Mouse (Mus musculus): ENCODE data around the gene Gm20388. TPM values are rescaled to one million over a fixed set of nuclear protein-coding genes. Genes with fewer than 3 reads are reported as not detected.

The Gm20388 gene
- polyA plus RNA-seq, 1 experiment from 2014 or later: not detected

DNA sequence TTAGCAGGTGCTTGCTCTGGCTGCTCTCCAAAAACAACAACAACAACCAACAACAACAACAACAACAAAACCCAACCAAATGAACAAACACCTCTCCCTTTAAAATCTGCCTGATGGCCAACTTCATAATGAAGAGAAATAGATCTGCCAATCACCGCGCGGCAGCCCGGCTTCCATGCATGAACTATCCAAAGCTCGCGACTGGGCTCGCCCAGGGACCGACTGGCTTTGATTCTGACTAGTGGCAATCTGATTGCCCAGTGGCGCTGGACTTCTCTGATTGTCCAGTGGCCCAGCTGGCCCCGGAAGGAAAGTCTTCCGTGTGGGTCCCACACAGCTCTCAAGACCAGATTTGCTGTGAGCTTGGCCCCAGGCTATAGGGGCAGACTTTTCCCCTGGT, 825.8 kb downstream of the Gm20388 start:
- Histone ChIP-seq H3K27ac (no peak overlapping the region), H3K36me3 (replicated peaks; ENCODE audit: control insufficient read depth, insufficient read depth) (no peaks in the 10 kb centered on the region), H3K27me3 (ENCODE audit: control insufficient read depth, insufficient read depth, low read length) (peaks cover 43% of the 10 kb centered on the region), H3K4me1 (replicated peaks; ENCODE audit: control insufficient read depth, insufficient read depth, low read length) (peaks cover 15% of the 10 kb centered on the region), H3K4me3 (replicated peaks; ENCODE audit: low read length) (peak overlapping the region; percentile 52), H3K9me3 (ENCODE audit: control insufficient read depth, low read length) (no peaks in the 10 kb centered on the region), H3K9ac (peak overlapping the region; percentile 60; the same call in 1 of the 2 replicates), H3K4me2 (replicated peaks) (peak overlapping the region; percentile 100)
- ATAC-seq (ENCODE audit: low FRiP score) (peak; percentile 36; the same call in 1 of the 2 replicates), DNase-seq (ENCODE audit: low spot score) (peak; percentile 37)
- 2% methylated on average over 11 of the region's 11 CpGs for WGBS

DNA sequence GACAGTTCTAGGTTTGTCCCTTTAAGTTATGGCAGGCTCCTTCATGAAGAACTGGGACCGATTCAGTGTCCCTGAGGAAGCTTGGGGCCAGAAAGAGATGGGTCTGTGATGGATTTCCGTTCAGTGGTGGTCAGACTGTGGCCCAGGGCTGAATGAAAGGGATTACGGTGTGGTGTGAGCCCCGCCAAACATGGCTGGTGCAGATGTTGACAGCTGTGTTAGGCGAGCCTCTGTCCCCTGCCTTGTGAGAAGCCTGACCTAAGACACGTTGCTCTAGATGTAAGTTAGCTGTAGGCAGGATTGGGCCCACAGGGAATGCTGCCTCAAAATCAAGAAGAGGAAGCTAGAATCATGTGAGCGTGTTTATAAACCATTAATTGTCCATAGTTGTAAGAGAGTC, 826.5 kb downstream of the Gm20388 start:
- no peak for ATAC-seq (ENCODE audit: low FRiP score)
- H3K4me1 ChIP-seq (replicated peaks; ENCODE audit: control insufficient read depth, insufficient read depth, low read length): peaks cover 15% of the 10 kb centered on the region
- DNase-seq (ENCODE audit: low spot score): no peak
- H3K9ac ChIP-seq: no peak overlapping the region
- 0 out of 2 replicates have a peak overlapping the region, but pooled peaks have one; percentile 100 for H3K4me2 ChIP-seq (replicated peaks)
- WGBS: 59% methylated on average over 7 of the region's 7 CpGs
- H3K27ac ChIP-seq: no peak overlapping the region
- no peak overlapping the region for H3K4me3 ChIP-seq (replicated peaks; ENCODE audit: low read length)
- H3K27me3 ChIP-seq (ENCODE audit: control insufficient read depth, insufficient read depth, low read length): peaks cover 43% of the 10 kb centered on the region
- no peaks in the 10 kb centered on the region for H3K36me3 ChIP-seq (replicated peaks; ENCODE audit: control insufficient read depth, insufficient read depth)
- no peaks in the 10 kb centered on the region for H3K9me3 ChIP-seq (ENCODE audit: control insufficient read depth, low read length)

DNA sequence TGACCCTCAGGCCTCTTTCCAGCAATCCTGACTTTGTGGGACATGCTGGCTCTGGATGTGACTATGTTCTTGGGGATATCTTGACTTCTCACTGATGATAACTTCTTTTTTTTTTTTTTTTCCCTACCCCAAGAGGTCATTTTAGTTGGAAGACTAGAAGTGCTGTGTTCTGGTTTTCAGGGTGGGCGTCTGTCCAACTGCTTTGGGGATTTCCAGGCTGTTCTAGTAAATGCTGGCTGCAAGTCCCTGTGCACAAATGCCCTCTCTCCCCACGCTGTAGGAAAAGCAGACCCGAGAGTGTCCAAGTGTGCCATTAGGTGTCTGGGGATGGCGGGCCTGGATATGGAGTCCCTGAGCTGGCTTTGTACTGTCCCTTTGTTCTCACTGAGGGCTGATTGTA, 828.1 kb downstream of the Gm20388 start:
- Histone ChIP-seq H3K4me1 (replicated peaks; ENCODE audit: control insufficient read depth, insufficient read depth, low read length) (peaks cover 15% of the 10 kb centered on the region), H3K9ac (no peak overlapping the region), H3K4me3 (replicated peaks; ENCODE audit: low read length) (no peak overlapping the region), H3K27me3 (ENCODE audit: control insufficient read depth, insufficient read depth, low read length) (peaks cover 35% of the 10 kb centered on the region), H3K27ac (no peak overlapping the region), H3K4me2 (replicated peaks) (no peak overlapping the region), H3K36me3 (replicated peaks; ENCODE audit: control insufficient read depth, insufficient read depth) (no peaks in the 10 kb centered on the region), H3K9me3 (ENCODE audit: control insufficient read depth, low read length) (no peaks in the 10 kb centered on the region)
- DNase-seq (ENCODE audit: low spot score) (no peak), ATAC-seq (ENCODE audit: low FRiP score) (no peak)
- WGBS: 86% methylated on average over 4 of the region's 4 CpGs

DNA sequence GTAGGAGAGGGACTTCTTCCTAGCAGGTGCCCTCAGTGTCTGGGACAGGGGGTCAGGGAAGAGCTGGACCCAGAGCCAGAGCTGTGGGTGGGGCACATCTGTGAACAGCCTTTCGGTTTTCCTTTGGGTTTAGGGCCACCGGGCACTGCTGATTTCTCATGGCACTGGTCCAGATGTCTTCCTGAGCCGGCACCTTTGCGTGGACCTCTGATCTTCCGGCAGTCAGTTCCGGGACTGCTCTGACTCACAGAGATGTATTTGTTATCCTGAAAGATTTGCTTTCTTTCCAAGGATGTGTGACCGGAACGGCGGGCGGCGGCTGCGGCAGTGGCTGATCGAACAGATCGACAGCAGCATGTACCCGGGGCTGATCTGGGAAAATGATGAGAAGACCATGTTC, 828.9 kb downstream of the Gm20388 start:
- Histone ChIP-seq H3K27me3 (ENCODE audit: control insufficient read depth, insufficient read depth, low read length) (peaks cover 30% of the 10 kb centered on the region), H3K36me3 (replicated peaks; ENCODE audit: control insufficient read depth, insufficient read depth) (no peaks in the 10 kb centered on the region), H3K9me3 (ENCODE audit: control insufficient read depth, low read length) (no peaks in the 10 kb centered on the region), H3K4me2 (replicated peaks) (no peak overlapping the region), H3K27ac (no peak overlapping the region), H3K4me3 (replicated peaks; ENCODE audit: low read length) (no peak overlapping the region), H3K9ac (no peak overlapping the region), H3K4me1 (replicated peaks; ENCODE audit: control insufficient read depth, insufficient read depth, low read length) (peaks cover 15% of the 10 kb centered on the region)
- DNase-seq (ENCODE audit: low spot score) (no peak), ATAC-seq (ENCODE audit: low FRiP score) (no peak)
- WGBS: 90% methylated on average over 15 of the region's 15 CpGs

DNA sequence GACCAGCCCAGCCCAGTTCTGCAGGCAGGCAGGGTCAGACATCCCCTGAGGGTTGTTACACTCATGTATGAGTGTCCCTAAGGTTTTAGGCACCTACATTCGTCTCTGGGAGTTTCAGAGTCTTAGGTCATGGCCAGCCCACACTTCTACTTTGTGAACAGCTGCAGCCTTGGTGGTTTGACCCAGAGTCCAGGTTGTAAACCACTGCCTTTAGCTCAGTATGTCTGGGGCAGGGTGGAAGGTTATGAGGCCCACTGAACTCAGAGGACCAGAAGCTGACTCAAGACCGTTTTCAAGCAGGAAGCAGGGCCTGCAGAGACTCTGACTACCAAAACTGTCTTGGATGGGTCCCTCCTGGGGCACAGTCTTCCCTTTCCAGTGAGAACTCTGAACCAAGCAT, 829.9 kb downstream of the Gm20388 start:
- Histone ChIP-seq H3K4me3 (replicated peaks; ENCODE audit: low read length) (no peak overlapping the region), H3K4me1 (replicated peaks; ENCODE audit: control insufficient read depth, insufficient read depth, low read length) (peaks cover 13% of the 10 kb centered on the region), H3K27ac (no peak overlapping the region), H3K27me3 (ENCODE audit: control insufficient read depth, insufficient read depth, low read length) (peaks cover 19% of the 10 kb centered on the region; the same call in 1 of the 2 replicates), H3K9me3 (ENCODE audit: control insufficient read depth, low read length) (no peaks in the 10 kb centered on the region), H3K36me3 (replicated peaks; ENCODE audit: control insufficient read depth, insufficient read depth) (no peaks in the 10 kb centered on the region), H3K9ac (no peak overlapping the region), H3K4me2 (replicated peaks) (no peak overlapping the region)
- 69% methylated on average over 2 of the region's 2 CpGs for WGBS
- DNase-seq (ENCODE audit: low spot score) (no peak), ATAC-seq (ENCODE audit: low FRiP score) (no peak)

DNA sequence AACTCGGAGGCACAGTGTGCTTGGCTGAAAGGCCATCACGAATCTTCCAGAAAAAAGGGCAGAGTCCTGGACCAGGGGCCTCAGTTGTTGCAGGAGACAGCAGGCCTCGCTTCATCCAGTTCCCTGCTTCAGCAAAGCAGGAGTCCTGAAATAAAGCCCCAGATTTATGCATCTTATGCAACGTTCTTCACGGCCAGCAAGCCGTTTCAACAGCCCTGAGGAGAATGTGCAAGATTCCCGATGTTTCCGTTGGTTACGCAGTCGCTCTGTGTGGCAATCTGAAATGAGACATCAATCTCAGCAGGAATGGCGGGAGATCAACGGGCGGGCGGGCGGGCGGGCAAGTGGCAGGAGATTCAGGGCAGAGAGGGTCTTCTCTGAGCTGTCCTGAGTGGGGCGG, 830.4 kb downstream of the Gm20388 start:
- no peaks in the 10 kb centered on the region for H3K9me3 ChIP-seq (ENCODE audit: control insufficient read depth, low read length)
- no peak overlapping the region for H3K4me3 ChIP-seq (replicated peaks; ENCODE audit: low read length)
- no peak overlapping the region for H3K4me2 ChIP-seq (replicated peaks)
- 47% methylated on average over 17 of the region's 17 CpGs for WGBS
- H3K27ac ChIP-seq: no peak overlapping the region
- H3K9ac ChIP-seq: no peak overlapping the region
- H3K36me3 ChIP-seq (replicated peaks; ENCODE audit: control insufficient read depth, insufficient read depth): no peaks in the 10 kb centered on the region
- DNase-seq (ENCODE audit: low spot score) (no peak), ATAC-seq (ENCODE audit: low FRiP score) (no peak)
- peaks cover 9% of the 10 kb centered on the region for H3K4me1 ChIP-seq (replicated peaks; ENCODE audit: control insufficient read depth, insufficient read depth, low read length)
- peaks cover 15% of the 10 kb centered on the region; the same call in 1 of the 2 replicates for H3K27me3 ChIP-seq (ENCODE audit: control insufficient read depth, insufficient read depth, low read length)

DNA sequence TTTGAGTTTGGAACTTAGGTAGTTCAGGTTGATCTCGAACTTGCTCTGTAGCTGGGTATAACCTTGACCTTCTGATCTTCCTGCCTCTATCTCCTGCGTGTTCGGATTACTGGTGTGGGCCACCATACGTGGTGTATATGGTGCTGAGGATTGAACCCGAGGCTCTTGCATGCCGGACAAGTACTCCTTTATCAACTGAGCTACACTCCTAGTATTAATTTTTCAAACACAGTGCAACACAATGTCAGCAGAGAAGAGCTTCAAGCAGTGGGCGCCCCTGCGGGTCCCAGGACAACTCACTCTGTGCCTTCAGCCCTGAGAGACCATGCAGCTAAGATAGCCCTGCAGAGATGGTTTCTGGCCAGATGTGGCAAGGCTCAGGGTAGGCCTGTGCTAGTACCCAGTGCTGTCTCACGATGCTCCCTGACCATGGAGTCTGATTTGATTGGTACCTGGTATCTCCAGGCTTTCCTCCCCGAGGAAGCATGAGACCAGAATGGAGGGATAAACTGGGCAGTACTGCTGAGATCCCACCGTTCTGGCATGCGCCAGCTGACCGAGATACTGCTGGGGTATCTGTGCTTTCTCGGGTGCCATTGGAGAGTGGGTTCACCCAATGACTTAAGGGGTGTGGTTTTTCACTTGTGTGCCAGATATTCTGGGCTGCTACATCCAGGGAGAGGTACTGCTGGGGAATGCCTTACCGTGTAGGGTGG, 831.3 kb downstream of the Gm20388 start:
- ATAC-seq (ENCODE audit: low FRiP score) (no peak), DNase-seq (ENCODE audit: low spot score) (no peak)
- no peak overlapping the region for H3K4me3 ChIP-seq (replicated peaks; ENCODE audit: low read length)
- WGBS: 94% methylated on average over 15 of the region's 15 CpGs
- no peaks in the 10 kb centered on the region for H3K9me3 ChIP-seq (ENCODE audit: control insufficient read depth, low read length)
- H3K9ac ChIP-seq: no peak overlapping the region
- H3K4me2 ChIP-seq (replicated peaks): no peak overlapping the region
- H3K4me1 ChIP-seq (replicated peaks; ENCODE audit: control insufficient read depth, insufficient read depth, low read length): peaks cover 4% of the 10 kb centered on the region; the same call in 1 of the 2 replicates
- H3K27ac ChIP-seq: no peak overlapping the region
- no peaks in the 10 kb centered on the region for H3K36me3 ChIP-seq (replicated peaks; ENCODE audit: control insufficient read depth, insufficient read depth)
- peaks cover 11% of the 10 kb centered on the region; the same call in 1 of the 2 replicates for H3K27me3 ChIP-seq (ENCODE audit: control insufficient read depth, insufficient read depth, low read length)

DNA sequence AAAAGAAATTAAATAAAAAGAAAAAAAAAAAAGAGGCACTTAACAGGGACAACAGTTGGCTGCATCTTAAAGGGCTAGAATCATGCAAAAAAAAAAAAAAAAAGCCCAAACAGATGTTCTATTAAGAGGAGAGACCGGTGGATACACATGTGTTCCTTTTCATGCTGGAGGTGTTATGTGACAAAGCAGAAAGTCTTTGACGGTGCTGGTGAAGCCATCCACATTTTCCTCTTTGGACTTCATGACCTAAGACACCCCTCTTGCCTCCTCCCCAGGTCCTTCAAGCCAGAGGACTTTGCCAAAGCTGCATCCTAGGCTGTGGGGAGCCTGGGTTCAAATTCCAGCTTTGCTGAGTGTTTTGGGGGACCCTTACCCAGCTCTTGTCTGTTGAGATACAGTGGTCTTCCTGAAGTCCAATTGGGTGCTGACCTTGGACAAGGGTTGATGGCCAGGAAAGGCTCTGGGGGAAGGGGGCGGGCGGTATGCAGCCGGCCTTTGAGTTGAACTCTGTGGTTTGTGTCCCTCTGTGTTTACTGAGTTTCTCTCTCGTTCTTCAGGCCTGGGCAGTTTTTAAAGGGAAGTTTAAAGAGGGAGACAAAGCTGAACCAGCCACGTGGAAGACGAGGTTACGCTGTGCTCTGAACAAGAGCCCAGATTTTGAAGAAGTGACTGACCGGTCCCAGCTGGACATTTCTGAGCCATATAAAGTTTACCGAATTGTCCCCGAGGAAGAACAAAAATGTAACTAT, 832.7 kb downstream of the Gm20388 start:
- no peaks in the 10 kb centered on the region for H3K36me3 ChIP-seq (replicated peaks; ENCODE audit: control insufficient read depth, insufficient read depth)
- no peaks in the 10 kb centered on the region for H3K27me3 ChIP-seq (ENCODE audit: control insufficient read depth, insufficient read depth, low read length)
- 43% methylated on average over 12 of the region's 12 CpGs for WGBS

DNA sequence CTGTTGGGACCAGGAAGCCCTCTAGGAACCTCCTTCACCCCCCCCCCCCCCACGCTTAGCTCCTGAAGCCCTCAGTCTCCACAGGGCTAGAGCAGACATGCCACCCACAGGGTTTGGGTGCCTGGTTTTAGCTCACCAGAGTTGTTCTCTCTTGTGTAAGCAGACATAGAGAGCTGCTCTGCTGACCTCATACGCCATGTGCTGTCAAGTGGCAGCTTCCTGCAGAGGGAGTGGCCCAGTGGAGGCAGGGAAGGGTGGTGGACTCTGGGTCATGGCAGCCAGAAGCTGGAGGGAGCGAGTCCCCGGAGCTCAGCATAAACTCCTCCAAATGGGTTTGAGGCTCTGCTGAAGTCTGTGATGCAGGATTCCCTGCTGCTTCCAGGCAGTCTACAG, 833.3 kb downstream of the Gm20388 start:
- Histone ChIP-seq H3K4me2 (replicated peaks) (no peak overlapping the region), H3K4me1 (replicated peaks; ENCODE audit: control insufficient read depth, insufficient read depth, low read length) (peaks cover 4% of the 10 kb centered on the region; the same call in 1 of the 2 replicates), H3K27ac (no peak overlapping the region), H3K36me3 (replicated peaks; ENCODE audit: control insufficient read depth, insufficient read depth) (no peaks in the 10 kb centered on the region), H3K9me3 (ENCODE audit: control insufficient read depth, low read length) (no peaks in the 10 kb centered on the region), H3K27me3 (ENCODE audit: control insufficient read depth, insufficient read depth, low read length) (no peaks in the 10 kb centered on the region), H3K4me3 (replicated peaks; ENCODE audit: low read length) (no peak overlapping the region), H3K9ac (no peak overlapping the region)
- ATAC-seq (ENCODE audit: low FRiP score) (no peak), DNase-seq (ENCODE audit: low spot score) (no peak)
- WGBS: 66% methylated on average over 4 of the region's 4 CpGs

More for the DNA sequence above, 832.7 kb downstream of the Gm20388 start:
- Histone ChIP-seq H3K9me3 (ENCODE audit: control insufficient read depth, low read length) (no peaks in the 10 kb centered on the region), H3K4me1 (replicated peaks; ENCODE audit: control insufficient read depth, insufficient read depth, low read length) (peaks cover 4% of the 10 kb centered on the region; the same call in 1 of the 2 replicates), H3K4me3 (replicated peaks; ENCODE audit: low read length) (no peak overlapping the region), H3K9ac (no peak overlapping the region), H3K27ac (no peak overlapping the region), H3K4me2 (replicated peaks) (no peak overlapping the region)
- DNase-seq (ENCODE audit: low spot score) (no peak), ATAC-seq (ENCODE audit: low FRiP score) (no peak)
